Mouse (Mus musculus) embryo, embryonic 11.5 days (tissue): ENCODE results near the gene Mrnip.

ENCODE experiments used
- DNase-seq: peaks from one replicate; pipeline ENCODE4 v3.0.0-alpha.2; 2012; ENCODE audit warnings: low read depth, low spot score

Mrnip gene

GRCm38 (mm10) chr11:50201590-50201989, 27.3 kb downstream of the Mrnip start:
- no peak for DNase-seq

GRCm38 (mm10) chr11:50203302-50203827, 29.1 kb downstream of the Mrnip start:
- no peak for DNase-seq

- DNase-seq = no peak
Observed at GRCm38 (mm10) chr11:50205434-50205833, 31.2 kb downstream of the Mrnip start.

- no peak for DNase-seq
Observed at GRCm38 (mm10) chr11:50206037-50206436, 31.8 kb downstream of the Mrnip start.

- no peak for DNase-seq
Observed at GRCm38 (mm10) chr11:50207344-50207743, 33.1 kb downstream of the Mrnip start.

GRCm38 (mm10) chr11:50208039-50208438, 33.8 kb downstream of the Mrnip start:
- no peak for DNase-seq

GRCm38 (mm10) chr11:50210101-50210504, 35.9 kb downstream of the Mrnip start:
- DNase-seq = peak; percentile 81

GRCm38 (mm10) chr11:50210505-50211151, 36.4 kb downstream of the Mrnip start, which contains the start of the genes Sqstm1 and Mgat4b:
Sqstm1 (minus strand) TSS chr11:50210827.
Mgat4b (plus strand) TSS chr11:50210890.
- peak; percentile 67 for DNase-seq

GRCm38 (mm10) chr11:50211322-50212059, 37.2 kb downstream of the Mrnip start:
- DNase-seq = no peak

- no peak for DNase-seq
Observed at GRCm38 (mm10) chr11:50212060-50212739, 38.0 kb downstream of the Mrnip start.

- no peak for DNase-seq
Observed at GRCm38 (mm10) chr11:50212848-50213758, 38.9 kb downstream of the Mrnip start.

GRCm38 (mm10) chr11:50214631-50215030, 40.4 kb downstream of the Mrnip start:
- DNase-seq = no peak

- DNase-seq = no peak
Observed at GRCm38 (mm10) chr11:50215633-50216032, 41.4 kb downstream of the Mrnip start.

- DNase-seq = no peak
Observed at GRCm38 (mm10) chr11:50216724-50217366, 42.6 kb downstream of the Mrnip start.

GRCm38 (mm10) chr11:50217811-50218210, 43.6 kb downstream of the Mrnip start:
- no peak for DNase-seq

GRCm38 (mm10) chr11:50219833-50220232, 45.6 kb downstream of the Mrnip start:
- no peak for DNase-seq

GRCm38 (mm10) chr11:50222559-50223276, 48.5 kb downstream of the Mrnip start:
- no peak for DNase-seq

- no peak for DNase-seq
Observed at GRCm38 (mm10) chr11:50223783-50224662, 49.8 kb downstream of the Mrnip start.
